Mouse (Mus musculus): Measurements from ENCODE around the gene Gm3776. TPM values are rescaled to one million over a fixed set of nuclear protein-coding genes. Genes with fewer than 3 reads are reported as not detected.
"Not testable (repeated sequence)": the region's sequence is repeated elsewhere in the genome, so short reads cannot be mapped to it uniquely, and the experiment has no call there.

Gene Gm3776
- polyA plus RNA-seq, 1 experiment from 2014 or later, result not detected

GRCm38 (mm10) chr9:78294781-78295180 lies 37.9 kb downstream of the Gm3776 start:
- WGBS, result 77% methylated on average over 7 of the region's 7 CpGs
- ATAC-seq (ENCODE audit: extremely low read depth, insufficient number of reproducible peaks, low FRiP score, low TSS enrichment); H3K9me3 ChIP-seq; H3K4me3 ChIP-seq; H3K9ac ChIP-seq; H3K27ac ChIP-seq (replicated peaks); H3K4me2 ChIP-seq; H3K4me1 ChIP-seq; H3K27me3 ChIP-seq (replicated peaks); H3K36me3 ChIP-seq: not testable (repeated sequence)

- not testable (repeated sequence) for H3K27me3 ChIP-seq (replicated peaks); H3K4me3 ChIP-seq; H3K36me3 ChIP-seq; H3K9me3 ChIP-seq; H3K4me2 ChIP-seq; H3K9ac ChIP-seq; ATAC-seq (ENCODE audit: extremely low read depth, insufficient number of reproducible peaks, low FRiP score, low TSS enrichment); H3K4me1 ChIP-seq; H3K27ac ChIP-seq (replicated peaks)
- 13% methylated on average over 6 of the region's 6 CpGs for WGBS
Measured at GRCm38 (mm10) chr9:78296089-78296488, 39.2 kb downstream of the Gm3776 start.

- WGBS, result 78% methylated on average over 1 of the region's 1 CpGs
- no peaks in the 10 kb centered on the region for H3K36me3 ChIP-seq
- no peak overlapping the region for H3K9ac ChIP-seq
- no peaks in the 10 kb centered on the region for H3K9me3 ChIP-seq
- no peak overlapping the region for H3K4me2 ChIP-seq
- no peaks in the 10 kb centered on the region for H3K4me1 ChIP-seq
- H3K27ac ChIP-seq (replicated peaks), result no peak overlapping the region
- H3K4me3 ChIP-seq, result no peak overlapping the region
- H3K27me3 ChIP-seq (replicated peaks), result no peaks in the 10 kb centered on the region
- ATAC-seq (ENCODE audit: extremely low read depth, insufficient number of reproducible peaks, low FRiP score, low TSS enrichment), result no peak
Measured at GRCm38 (mm10) chr9:78298232-78298631, 41.3 kb downstream of the Gm3776 start.

GRCm38 (mm10) chr9:78299143-78299542 lies 42.2 kb downstream of the Gm3776 start:
- H3K27me3 ChIP-seq (replicated peaks); H3K27ac ChIP-seq (replicated peaks); ATAC-seq (ENCODE audit: extremely low read depth, insufficient number of reproducible peaks, low FRiP score, low TSS enrichment); H3K4me2 ChIP-seq; H3K4me1 ChIP-seq; H3K9me3 ChIP-seq; H3K36me3 ChIP-seq; H3K9ac ChIP-seq; H3K4me3 ChIP-seq: not testable (repeated sequence)
- WGBS, result 59% methylated on average over 1 of the region's 1 CpGs

GRCm38 (mm10) chr9:78308122-78308521 lies 51.2 kb downstream of the Gm3776 start:
- H3K4me3 ChIP-seq, result not testable (repeated sequence)
- WGBS, result 79% methylated on average over 3 of the region's 3 CpGs

GRCm38 (mm10) chr9:78314696-78315095 lies 57.8 kb downstream of the Gm3776 start, which contains the start of gene Omt2a:
Gene Omt2a (minus strand): TSS chr9:78314796.
- Histone ChIP-seq H3K4me1 (no peaks in the 10 kb centered on the region), H3K4me2 (no peak within 1 kb of the TSS), H3K27ac (replicated peaks) (no peak within 1 kb of the TSS), H3K4me3 (no peak within 1 kb of the TSS), H3K9ac (no peak within 1 kb of the TSS), H3K9me3 (no peaks in the 10 kb centered on the region), H3K36me3 (no peaks in the 10 kb centered on the region), H3K27me3 (replicated peaks) (no peaks in the 10 kb centered on the region)
- WGBS, result 57% methylated on average over 2 of the region's 2 CpGs
- no peak for ATAC-seq (ENCODE audit: extremely low read depth, insufficient number of reproducible peaks, low FRiP score, low TSS enrichment)

More at GRCm38 (mm10) chr9:78308122-78308521, 51.2 kb downstream of the Gm3776 start:
- H3K4me1 ChIP-seq; H3K9ac ChIP-seq; H3K27me3 ChIP-seq (replicated peaks); H3K4me2 ChIP-seq; H3K9me3 ChIP-seq; ATAC-seq (ENCODE audit: extremely low read depth, insufficient number of reproducible peaks, low FRiP score, low TSS enrichment); H3K36me3 ChIP-seq; H3K27ac ChIP-seq (replicated peaks): not testable (repeated sequence)

Other genes with a start within 250 kb of the Gm3776 start
- not detected in 2 replicates for gene Gcm1, start 205.2 kb upstream of the Gm3776 start, polyA plus RNA-seq (2015; fragmentation: Nextera tagmentation; extraction: Ambion mirVana)
- gene Fbxo9, start 148.1 kb upstream of the Gm3776 start, polyA plus RNA-seq (2015; fragmentation: Nextera tagmentation; extraction: Ambion mirVana), result 39.6 and 39.7 TPM in 2 replicates
- gene Ick, start 147.9 kb upstream of the Gm3776 start, polyA plus RNA-seq (2015; fragmentation: Nextera tagmentation; extraction: Ambion mirVana), result 14.0 and 14.9 TPM in 2 replicates
- 62.7 and 72.4 TPM in 2 replicates for gene Gsta4, start 74.4 kb upstream of the Gm3776 start, polyA plus RNA-seq (2015; fragmentation: Nextera tagmentation; extraction: Ambion mirVana)
- not detected in 2 replicates for gene Gsta1, start 26.5 kb upstream of the Gm3776 start, polyA plus RNA-seq (2015; fragmentation: Nextera tagmentation; extraction: Ambion mirVana)
- not detected in 2 replicates for gene Gm10639, start 32.8 kb downstream of the Gm3776 start, polyA plus RNA-seq (2015; fragmentation: Nextera tagmentation; extraction: Ambion mirVana)
- not detected in 2 replicates for gene Omt2a, start 57.7 kb downstream of the Gm3776 start, polyA plus RNA-seq (2015; fragmentation: Nextera tagmentation; extraction: Ambion mirVana)
- gene Omt2b, start 70.5 kb downstream of the Gm3776 start, polyA plus RNA-seq (2015; fragmentation: Nextera tagmentation; extraction: Ambion mirVana), result not detected in 2 replicates
- not detected in 2 replicates for gene Gsta2, start 98.7 kb downstream of the Gm3776 start, polyA plus RNA-seq (2015; fragmentation: Nextera tagmentation; extraction: Ambion mirVana)
- not detected in 2 replicates for gene Dppa5a, start 111.0 kb downstream of the Gm3776 start, polyA plus RNA-seq (2015; fragmentation: Nextera tagmentation; extraction: Ambion mirVana)
- 0.52 and 0.80 TPM in 2 replicates for gene Ooep, start 121.6 kb downstream of the Gm3776 start, polyA plus RNA-seq (2015; fragmentation: Nextera tagmentation; extraction: Ambion mirVana)
- gene Ddx43, start 138.6 kb downstream of the Gm3776 start, polyA plus RNA-seq (2015; fragmentation: Nextera tagmentation; extraction: Ambion mirVana), result 0.19 and 0.27 TPM in 2 replicates
- 0.64 and 0.76 TPM in 2 replicates for gene Cgas, start 186.1 kb downstream of the Gm3776 start, polyA plus RNA-seq (2015; fragmentation: Nextera tagmentation; extraction: Ambion mirVana)
- 26.4 and 29.5 TPM in 2 replicates for gene Mto1, start 191.1 kb downstream of the Gm3776 start, polyA plus RNA-seq (2015; fragmentation: Nextera tagmentation; extraction: Ambion mirVana)
- 0.51 and 0.71 TPM in 2 replicates for gene Gm17324, start 191.7 kb downstream of the Gm3776 start, polyA plus RNA-seq (2015; fragmentation: Nextera tagmentation; extraction: Ambion mirVana)
- 3,078 and 3,363 TPM in 2 replicates for gene Eef1a1, start 232.0 kb downstream of the Gm3776 start, polyA plus RNA-seq (2015; fragmentation: Nextera tagmentation; extraction: Ambion mirVana)

All from heart, embryonic 13.5 days (tissue).